12 mouse cellular contexts compared by ENCODE assay signal in genomic region chr5:66114208-66114607, GRCm38 (mm10). TPM values are rescaled to one million over a fixed set of nuclear protein-coding genes. Genes with fewer than 3 reads are reported as not detected.
DNase-seq lines count a peak whose midpoint lies in the region; ATAC-seq and TF ChIP-seq lines count a peak whose summit lies in the region.
"Had no signal": no experiment of that assay in that cellular context is flagged by ENCODE, and none has a peak within 500 bp of the region (broad histone marks: within the 10 kb centered on the region; RNA-seq: fewer than 3 reads in every experiment).

No protein-coding gene starts in this region.

- H3K4me3 ChIP-seq in liver, embryonic 14.5 days (ENCODE audit: insufficient read depth in 1 of 2, low read depth in 2 of 2, low read length in 2 of 2) = no peak overlapping the region
- no peak overlapping the region for H3K4me3 ChIP-seq in stomach, embryonic 14.5 days (ENCODE audit: low read depth, low read length)
- H3K4me3 ChIP-seq in limb, embryonic 10.5 days = no peak overlapping the region
- H3K4me3 ChIP-seq: forebrain, embryonic 13.5 days; heart, embryonic 13.5 days; myocyte had no signal

- DNase-seq in brain, embryonic 14.5 days (ENCODE audit: low read depth) = peak; percentile 11
- DNase-seq in kidney, adult 18-20 months = peak; percentile 56
- DNase-seq in liver, embryonic 14.5 days (ENCODE audit: low read depth in 3 of 3, low spot score in 3 of 3) = peak; percentile 33 to 49 (median 37)
- no peak for DNase-seq in spleen, postnatal 14 days (ENCODE audit: low spot score in 2 of 2)
- DNase-seq in limb, embryonic 10.5 days (ENCODE audit: low spot score) = no peak
- DNase-seq in layer of hippocampus, adult 9-11 months = no peak
- DNase-seq: adrenal gland, postnatal 25 days; thymus, postnatal 14 days had no signal

- no peak overlapping the region for H3K9ac ChIP-seq in liver, embryonic 14.5 days (replicated peaks)
- H3K9ac ChIP-seq in stomach, embryonic 14.5 days (replicated peaks; ENCODE audit: low read depth, low read length) = no peak overlapping the region
- H3K9ac ChIP-seq: forebrain, embryonic 13.5 days; heart, embryonic 13.5 days had no signal

- TF ChIP-seq EP300 in liver, embryonic 14.5 days (IDR thresholded peaks at IDR 0.05; ENCODE audit: low read depth) = no peak

- TF ChIP-seq CTCF in brain, embryonic 14.5 days (IDR thresholded peaks at IDR 0.05; ENCODE audit: borderline replicate concordance, extremely low read depth, insufficient read depth, insufficient read length) = no peak
- TF ChIP-seq CTCF in liver, embryonic 14.5 days (IDR thresholded peaks at IDR 0.05; ENCODE audit: low read depth) = no peak

- no peaks in the 10 kb centered on the region for H3K27me3 ChIP-seq in liver, embryonic 14.5 days (ENCODE audit: control insufficient read depth, insufficient read depth, low read length)
- no peaks in the 10 kb centered on the region for H3K27me3 ChIP-seq in stomach, embryonic 14.5 days (ENCODE audit: control insufficient read depth, insufficient read depth, low read length)
- H3K27me3 ChIP-seq in limb, embryonic 10.5 days (ENCODE audit: low read depth, poor library complexity, severe bottlenecking) = no peaks in the 10 kb centered on the region
- H3K27me3 ChIP-seq: forebrain, embryonic 13.5 days; heart, embryonic 13.5 days had no signal

- whole genome bisulfite sequencing in liver, embryonic 14.5 days (ENCODE audit: insufficient replicate concordance) = 54% methylated on average over 6 of the region's 6 CpGs
- 63% methylated on average over 6 of the region's 6 CpGs for WGBS in stomach, embryonic 14.5 days
- WGBS in limb, embryonic 10.5 days = 77% methylated on average over 6 of the region's 6 CpGs

- H3K9me3 ChIP-seq in liver, embryonic 14.5 days (ENCODE audit: control insufficient read depth, low read length) = no peaks in the 10 kb centered on the region
- no peaks in the 10 kb centered on the region for H3K9me3 ChIP-seq in stomach, embryonic 14.5 days (ENCODE audit: control insufficient read depth, low read depth, low read length)
- H3K9me3 ChIP-seq in limb, embryonic 10.5 days (replicated peaks) = no peaks in the 10 kb centered on the region
- H3K9me3 ChIP-seq: forebrain, embryonic 13.5 days; heart, embryonic 13.5 days had no signal

- H3K27ac ChIP-seq in liver, embryonic 14.5 days = no peak overlapping the region
- H3K27ac ChIP-seq in stomach, embryonic 14.5 days (ENCODE audit: low read length) = peak overlapping the region; percentile 41; the same call in 1 of the 2 replicates
- H3K27ac ChIP-seq in limb, embryonic 10.5 days = no peak overlapping the region
- H3K27ac ChIP-seq: forebrain, embryonic 13.5 days; heart, embryonic 13.5 days had no signal

- TF ChIP-seq POLR2A in brain, embryonic 14.5 days (IDR thresholded peaks at IDR 0.05; ENCODE audit: borderline replicate concordance, extremely low read depth, insufficient read depth, insufficient read length, poor library complexity, severe bottlenecking) = no peak

- ATAC-seq in liver, embryonic 14.5 days (ENCODE audit: insufficient read depth) = peak; percentile 64
- peak; percentile 86 for ATAC-seq in stomach, embryonic 14.5 days (ENCODE audit: insufficient number of reproducible peaks, insufficient read depth, low FRiP score, low read depth)
- ATAC-seq: forebrain, embryonic 13.5 days had no signal

- no peaks in the 10 kb centered on the region for H3K36me3 ChIP-seq in liver, embryonic 14.5 days (replicated peaks; ENCODE audit: control insufficient read depth, insufficient read depth, low read depth)
- H3K36me3 ChIP-seq in stomach, embryonic 14.5 days (ENCODE audit: control insufficient read depth, insufficient read depth, low read length) = no peaks in the 10 kb centered on the region
- H3K36me3 ChIP-seq in limb, embryonic 10.5 days = no peaks in the 10 kb centered on the region
- H3K36me3 ChIP-seq: heart, embryonic 13.5 days had no signal

- no peak overlapping the region for H3K4me2 ChIP-seq in liver, embryonic 14.5 days (ENCODE audit: low read depth)
- no peak overlapping the region for H3K4me2 ChIP-seq in stomach, embryonic 14.5 days (replicated peaks; ENCODE audit: low read depth, low read length)
- H3K4me2 ChIP-seq: forebrain, embryonic 13.5 days; heart, embryonic 13.5 days had no signal

- H3K4me1 ChIP-seq in liver, embryonic 14.5 days (replicated peaks; ENCODE audit: control insufficient read depth in 2 of 2, insufficient read depth in 2 of 2, low read length in 1 of 2) = peaks cover 0 to 2% of the 10 kb centered on the region in 2 experiments; a peak in 2 of 4 replicates
- H3K4me1 ChIP-seq in stomach, embryonic 14.5 days (ENCODE audit: control insufficient read depth, insufficient read depth, low read length) = no peaks in the 10 kb centered on the region
- H3K4me1 ChIP-seq in limb, embryonic 10.5 days = no peaks in the 10 kb centered on the region
- H3K4me1 ChIP-seq: forebrain, embryonic 13.5 days; heart, embryonic 13.5 days had no signal

RNA-seq across cellular contexts. Expression of gene Rbm47, which starts 58.7 kb away (rescaled TPM):
- 1.4 and 3.7 TPM in 2 replicates for polyA plus RNA-seq in brain, embryonic 14.5 days (2012; rRNA removed)
- 3.1 and 3.5 TPM in 2 replicates for polyA plus RNA-seq in liver, embryonic 14.5 days (2012; rRNA removed)
- polyA plus RNA-seq in liver, embryonic 14.5 days (2014; fragmentation: Nextera tagmentation; extraction: Ambion mirVana) = 7.7 and 9.0 TPM in 2 replicates
- polyA plus RNA-seq in stomach, embryonic 14.5 days (2014; fragmentation: Nextera tagmentation; extraction: Ambion mirVana) = 51.1 and 53.2 TPM in 2 replicates
- 1.1 TPM in 2 replicates for polyA plus RNA-seq in limb, embryonic 10.5 days (2016; fragmentation: Nextera tagmentation; extraction: Ambion mirVana)

Comparison
In these comparisons a context has a peak if more than half of its experiments do, and no peak if none do; other contexts are left out.
1. DNase-seq: peak in brain, embryonic 14.5 days (single experiment), kidney, adult 18-20 months (single experiment) and liver, embryonic 14.5 days (3 of 3); none in spleen, postnatal 14 days (0 of 2), limb, embryonic 10.5 days (single experiment) and layer of hippocampus, adult 9-11 months (single experiment).